Mouse (Mus musculus) ES-E14 (cell line): ENCODE results near the gene Gm3327. TPM values are rescaled to one million over a fixed set of nuclear protein-coding genes. Genes with fewer than 3 reads are reported as not detected.

Source experiments
- DNase-seq: peaks from one replicate; pipeline ENCODE4 v3.0.0-alpha.2; 2013; ENCODE audit warnings: low read depth, low spot score
- H3K27ac ChIP-seq: 2 replicates; pipeline ENCODE4 v1.5.1; 2012; ENCODE audit warnings: low read depth, mild to moderate bottlenecking, low read length, moderate library complexity, mixed read lengths; ENCODE audit not compliant: poor library complexity, insufficient read depth, severe bottlenecking
- H3K36me3 ChIP-seq: 2 replicates; pipeline ENCODE4 v1.6.1; 2012; ENCODE audit warnings: mild to moderate bottlenecking, low read length, moderate library complexity, mixed read lengths; ENCODE audit not compliant: control insufficient read depth, poor library complexity, insufficient read depth, severe bottlenecking
- H3K4me1 ChIP-seq, 2 experiments: fragments of 150-350 bp in 1 of 2; sonication (generic) in 1 of 2; 2 replicates each; pipeline ENCODE4 v1.6.1; 2012; ENCODE audit warnings: low read length in 2 of 2, mild to moderate bottlenecking in 1 of 2, mixed read lengths in 1 of 2; ENCODE audit not compliant: control insufficient read depth in 2 of 2, insufficient read depth in 2 of 2, poor library complexity in 1 of 2
- H3K4me3 ChIP-seq, 2 experiments: fragments of 150-350 bp in 1 of 2; sonication (generic) in 1 of 2; 2 replicates each; pipeline ENCODE4 v1.5.1; 2012; ENCODE audit warnings: low read length in 2 of 2, low read depth in 1 of 2, mild to moderate bottlenecking in 1 of 2, mixed read lengths in 1 of 2; ENCODE audit not compliant: insufficient read depth in 1 of 2, poor library complexity in 1 of 2, severe bottlenecking in 1 of 2
- H3K9ac ChIP-seq: 2 replicates; pipeline ENCODE4 v1.6.1; 2012; ENCODE audit warnings: low read depth, mild to moderate bottlenecking, low read length, mixed read lengths; ENCODE audit not compliant: poor library complexity, insufficient read depth, severe bottlenecking
- H3K9me3 ChIP-seq: fragments of 150-350 bp; sonication (generic); 2 replicates; pipeline ENCODE4 v1.6.1; 2012; ENCODE audit warnings: low read depth, mild to moderate bottlenecking, low read length; ENCODE audit not compliant: control insufficient read depth, insufficient read depth
- CHD2 ChIP-seq: IDR thresholded peaks from 2 replicates; pipeline ENCODE4 v1.6.1; 2014; ENCODE audit warnings: mild to moderate bottlenecking, low read depth, low read length, inconsistent platforms
- HCFC1 ChIP-seq: IDR thresholded peaks from 2 replicates; pipeline ENCODE4 v1.6.1; 2012; ENCODE audit warnings: low read length, inconsistent platforms, borderline replicate concordance; ENCODE audit not compliant: insufficient read depth
- MAFK ChIP-seq: IDR thresholded peaks from 2 replicates; pipeline ENCODE4 v1.6.1; 2014; ENCODE audit warnings: mild to moderate bottlenecking, low read depth, low read length, inconsistent platforms; ENCODE audit not compliant: insufficient read depth
- ZC3H11A ChIP-seq: IDR thresholded peaks from 2 replicates; pipeline ENCODE4 v1.6.1; 2012; ENCODE audit warnings: low read depth, mild to moderate bottlenecking, inconsistent platforms, low read length, borderline replicate concordance
- ZNF384 ChIP-seq: IDR thresholded peaks from 2 replicates; pipeline ENCODE4 v1.6.1; 2012; ENCODE audit warnings: low read depth, low read length, inconsistent platforms
- in situ Hi-C, 2 experiments: fragments of 600-800 bp; cut with MboI; formaldehyde crosslinking; loops; one replicate each; pipeline ENCODE4 v1.15.1; 2025; ENCODE audit warnings: low sequenced_read_pairs in 2 of 2, inconsistent platforms in 1 of 2; ENCODE audit not compliant: unreplicated experiment in 2 of 2
- total RNA-seq: library from RNA; depleted of rRNA; stranded (reverse); fragments of 300-350 nt; gene quantifications from 2 replicates; pipeline ENCODE4 v1.2.3, GENCODE M21; 2012; rRNA removed

Gene Gm3327
- total RNA-seq, 1 experiment, result not detected

DNA sequence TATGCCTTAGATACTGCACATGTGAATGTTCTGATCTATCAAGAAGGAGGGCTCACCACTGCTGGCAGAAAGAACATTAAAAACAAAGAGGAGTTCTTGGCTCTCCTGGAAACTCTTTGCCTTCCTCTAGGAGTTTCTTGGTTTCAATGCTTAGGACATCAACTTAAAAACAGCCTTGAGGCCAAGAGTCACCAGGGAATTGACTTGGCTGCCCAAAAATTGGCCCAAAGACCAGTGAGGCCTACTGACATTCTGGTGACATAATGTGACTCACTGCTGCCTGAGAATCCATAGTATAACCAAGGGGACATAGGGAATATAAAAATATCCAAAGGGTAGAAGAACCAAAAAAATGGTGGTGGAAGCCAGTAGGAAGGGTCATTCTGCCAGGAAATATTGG lies 12.7 kb upstream of the Gm3327 start:
- in situ Hi-C loops, result no loop called here

More for the DNA sequence above, 12.7 kb upstream of the Gm3327 start:
- Histone ChIP-seq H3K4me3 (no peak overlapping the region), H3K27ac (no peak overlapping the region), H3K36me3 (no peaks in the 10 kb centered on the region), H3K9ac (no peak overlapping the region), H3K4me1 (no peaks in the 10 kb centered on the region), H3K9me3 (no peaks in the 10 kb centered on the region)
- no peak for TF ChIP-seq ZC3H11A
- TF ChIP-seq MAFK, result no peak
- no peak for TF ChIP-seq HCFC1
- no peak for TF ChIP-seq ZNF384
- no peak for TF ChIP-seq CHD2
- DNase-seq, result no peak

Other genes with a start within 250 kb of the Gm3327 start
- gene Ear1, start 248.3 kb upstream of the Gm3327 start, total RNA-seq, result not detected in 2 replicates
- not detected in 2 replicates for gene Ear10, start 200.3 kb upstream of the Gm3327 start, total RNA-seq
- gene Gm8113, start 198.5 kb upstream of the Gm3327 start, total RNA-seq, result 0.58 and 0.67 TPM in 2 replicates
- not detected in 2 replicates for gene Ang5, start 166.8 kb upstream of the Gm3327 start, total RNA-seq
- gene Ang6, start 121.6 kb upstream of the Gm3327 start, total RNA-seq, result not detected in 2 replicates
- not detected in 2 replicates for gene Ear2, start 21.2 kb upstream of the Gm3327 start, total RNA-seq
- not detected in 2 replicates for gene Gm8212, start 73.8 kb downstream of the Gm3327 start, total RNA-seq
- gene 4930503E14Rik, start 89.4 kb downstream of the Gm3327 start, total RNA-seq, result not detected in 2 replicates
- not detected in 2 replicates for gene Gm8220, start 161.7 kb downstream of the Gm3327 start, total RNA-seq
- 0.09 TPM in 1 of 2 replicates, not detected in the other for gene Gm5930, start 214.7 kb downstream of the Gm3327 start, total RNA-seq
- not detected in 2 replicates for gene Gm8229, start 241.5 kb downstream of the Gm3327 start, total RNA-seq